Mouse (Mus musculus) right cerebral cortex, postnatal 4 days (tissue): ENCODE data around the gene Susd2.

Source experiments
- DNase-seq: peaks from one replicate; pipeline ENCODE4 v3.0.0-alpha.2; 2022

Gene Susd2

DNA sequence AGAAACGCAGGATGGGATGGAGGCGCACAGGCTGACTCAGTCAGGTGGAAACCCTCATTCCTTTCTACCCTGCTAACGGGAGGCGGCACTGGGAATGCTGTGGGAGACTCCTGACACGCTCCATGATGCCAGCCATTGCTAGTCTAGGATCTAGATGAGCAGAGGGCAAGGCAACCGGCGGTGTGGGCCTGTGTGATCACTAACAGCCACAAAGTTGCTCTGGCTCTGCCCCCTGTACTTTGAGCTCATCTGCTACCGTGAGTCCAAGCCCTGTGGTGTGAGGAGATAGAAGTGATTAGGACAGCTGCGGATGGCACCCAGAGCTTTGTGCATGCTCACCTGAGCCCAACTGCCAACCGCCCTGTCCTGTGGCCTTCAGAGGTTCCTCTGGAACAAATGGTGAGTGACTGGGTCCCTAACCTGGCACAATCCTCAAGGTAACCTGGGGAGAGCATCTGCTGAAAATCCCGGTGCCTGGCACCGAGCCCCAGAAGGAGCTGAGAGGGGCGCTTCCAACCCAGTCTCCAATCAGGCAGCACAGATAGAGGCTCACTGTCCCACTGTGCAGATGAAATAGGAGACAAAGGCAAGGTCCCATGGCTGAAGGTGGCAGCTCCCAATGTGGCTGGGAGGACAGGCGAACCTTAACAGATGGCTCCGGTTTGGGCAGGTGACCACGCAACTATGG lies 7.7 kb upstream of the Susd2 start:
- no peak for DNase-seq

DNA sequence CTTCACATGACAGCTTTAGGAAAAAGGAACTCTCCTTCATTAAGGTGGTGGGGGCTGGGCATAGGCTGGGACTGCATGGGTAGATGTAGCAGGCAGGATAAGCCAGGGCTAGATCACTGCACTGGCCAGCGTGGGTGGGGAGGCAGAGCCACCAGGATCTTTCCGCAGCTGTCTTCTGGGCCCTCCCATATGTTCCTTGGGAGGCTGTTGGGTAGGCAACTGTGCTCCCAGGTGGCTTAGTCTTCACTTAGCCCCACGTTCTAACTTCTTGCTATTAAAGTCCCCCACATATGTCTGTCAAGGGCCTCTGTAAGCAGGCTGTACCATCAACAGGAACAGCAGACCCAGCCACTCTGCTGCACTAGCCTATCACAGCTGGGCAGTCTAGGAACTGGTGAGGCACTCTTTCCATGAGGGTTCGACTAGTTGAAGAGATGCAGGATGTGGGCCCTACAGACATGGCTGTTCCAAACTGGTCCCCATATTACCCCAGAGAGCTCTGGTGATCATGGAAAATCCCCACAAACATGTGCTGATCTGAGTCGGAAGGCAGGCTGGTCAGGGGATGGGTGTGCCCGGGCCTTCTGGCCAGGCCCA lies 6.6 kb upstream of the Susd2 start:
- DNase-seq: no peak

DNA sequence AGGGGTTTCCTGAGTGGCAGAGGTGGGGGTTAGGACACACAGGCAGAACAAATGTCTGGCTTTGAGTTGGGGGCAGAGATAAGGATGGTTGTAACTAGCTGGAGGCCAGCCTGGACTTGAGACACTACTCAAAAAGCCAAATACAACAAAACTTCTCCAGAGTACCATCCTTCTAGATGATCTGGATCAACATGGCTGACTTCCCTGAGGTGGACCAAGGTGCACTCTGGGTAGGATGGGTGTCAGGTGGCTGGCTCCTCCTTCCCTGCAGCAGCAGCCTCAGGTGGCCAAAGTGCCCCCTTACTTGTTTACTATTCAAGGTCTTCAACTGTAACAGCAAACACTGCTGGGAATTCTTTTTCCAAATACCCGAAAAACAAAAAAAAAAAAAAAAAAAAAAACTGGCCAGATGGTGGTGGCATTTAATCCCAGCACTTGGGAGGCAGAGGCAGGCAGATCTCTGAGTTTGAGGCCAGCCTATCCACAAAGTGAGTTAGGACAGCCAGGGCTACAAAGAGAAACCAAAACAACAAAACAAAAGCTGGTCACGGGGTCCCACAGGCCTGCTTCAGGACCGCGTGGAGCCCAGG lies 5.7 kb upstream of the Susd2 start:
- DNase-seq: no peak

DNA sequence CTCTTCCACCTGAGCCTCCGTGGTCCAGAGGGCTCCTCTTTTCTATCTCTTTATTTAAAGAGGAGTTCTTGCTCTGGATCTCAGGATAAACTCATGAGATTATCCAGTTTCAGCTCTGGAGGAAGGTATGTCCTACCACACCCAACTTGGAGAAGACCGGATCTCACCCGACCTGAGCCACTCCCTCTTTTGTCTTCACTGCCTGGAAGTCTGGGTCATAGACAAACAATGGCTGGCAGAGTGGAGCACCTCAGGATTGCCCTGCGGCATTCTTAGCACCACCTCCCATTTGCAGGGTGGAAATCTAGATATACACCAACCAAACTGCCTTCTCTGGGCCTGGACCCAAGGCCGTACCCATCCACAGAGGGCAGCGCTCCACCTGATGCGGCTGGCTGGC lies 5.2 kb upstream of the Susd2 start:
- no peak for DNase-seq

DNA sequence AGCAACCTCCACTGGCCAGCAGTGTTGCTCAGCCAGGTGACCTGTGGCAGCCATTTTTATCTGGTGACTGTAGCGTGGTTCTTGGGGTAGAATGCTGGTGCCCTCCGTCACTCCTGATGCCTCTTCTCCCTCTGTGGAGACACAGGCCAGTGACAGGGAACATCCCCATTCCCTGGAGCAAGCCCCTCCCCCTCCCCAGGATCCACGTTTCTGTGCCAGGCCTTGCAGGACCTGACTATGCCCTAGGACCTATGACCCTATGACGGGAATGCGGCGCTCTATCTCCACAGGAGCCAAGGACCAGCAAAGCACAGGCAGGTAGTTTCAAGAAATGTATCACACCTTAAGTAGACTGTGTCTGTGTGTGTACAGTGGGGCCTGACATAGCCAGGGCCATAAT lies 4.3 kb upstream of the Susd2 start:
- no peak for DNase-seq

DNA sequence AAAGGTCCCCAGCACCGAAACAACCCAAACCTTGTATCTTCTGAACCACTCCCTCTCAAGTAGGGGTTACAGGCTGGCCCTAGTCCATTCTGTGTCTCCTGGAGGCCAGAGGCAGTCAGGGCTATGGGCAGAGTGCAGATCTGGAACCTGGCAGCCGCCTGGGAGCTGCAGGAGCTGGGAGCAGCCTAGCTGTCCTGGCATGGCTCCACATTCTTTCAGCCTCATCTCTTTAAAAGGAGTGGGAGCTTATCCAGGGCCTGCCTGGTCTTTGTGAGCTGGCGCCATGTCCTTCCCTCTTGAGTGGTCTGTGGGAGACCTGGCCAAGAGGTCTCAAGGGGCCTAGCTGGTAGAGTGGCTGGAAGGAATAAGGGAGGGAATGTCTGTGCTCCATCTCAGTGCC lies 3.6 kb upstream of the Susd2 start:
- DNase-seq: peak; percentile 40

DNA sequence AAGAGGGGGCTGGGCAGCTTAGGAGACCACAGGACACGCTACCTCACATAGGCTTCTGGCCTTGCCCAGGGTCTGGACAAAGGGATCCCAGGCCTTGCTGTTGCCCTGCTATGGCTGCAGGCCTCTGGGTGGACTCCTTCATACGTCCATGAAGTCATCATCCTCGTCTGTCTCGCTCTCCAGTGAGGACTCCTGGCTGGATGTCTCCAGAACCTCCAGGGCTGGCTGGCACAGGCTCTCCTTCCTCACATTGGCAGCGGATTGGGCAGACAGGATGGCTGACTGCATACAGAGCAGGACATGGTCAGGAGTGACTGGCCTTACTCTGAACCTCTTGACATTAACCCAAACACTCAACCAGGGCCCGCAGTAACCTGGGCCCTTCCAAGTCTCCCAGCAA lies 2.6 kb upstream of the Susd2 start:
- no peak for DNase-seq

DNA sequence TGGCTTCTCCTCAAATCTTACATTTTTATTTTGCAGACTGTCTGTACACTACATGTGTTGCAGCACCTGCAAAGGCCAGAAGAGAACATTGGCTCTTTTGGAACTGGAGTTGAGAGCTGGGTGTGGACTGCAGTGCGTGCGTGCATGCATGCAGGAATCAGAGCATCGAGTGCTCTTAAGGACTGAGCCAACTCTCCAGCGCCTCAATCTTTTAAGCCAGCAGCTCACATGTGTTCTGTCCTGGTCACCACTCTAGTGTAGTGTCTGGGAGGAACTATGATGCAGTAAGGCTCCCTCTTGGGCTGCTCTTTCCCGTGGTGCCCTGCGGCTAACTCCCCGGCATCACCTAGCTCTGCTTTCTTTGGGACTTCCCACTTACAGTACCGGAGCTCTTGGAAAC lies 1.8 kb upstream of the Susd2 start:
- DNase-seq: no peak

DNA sequence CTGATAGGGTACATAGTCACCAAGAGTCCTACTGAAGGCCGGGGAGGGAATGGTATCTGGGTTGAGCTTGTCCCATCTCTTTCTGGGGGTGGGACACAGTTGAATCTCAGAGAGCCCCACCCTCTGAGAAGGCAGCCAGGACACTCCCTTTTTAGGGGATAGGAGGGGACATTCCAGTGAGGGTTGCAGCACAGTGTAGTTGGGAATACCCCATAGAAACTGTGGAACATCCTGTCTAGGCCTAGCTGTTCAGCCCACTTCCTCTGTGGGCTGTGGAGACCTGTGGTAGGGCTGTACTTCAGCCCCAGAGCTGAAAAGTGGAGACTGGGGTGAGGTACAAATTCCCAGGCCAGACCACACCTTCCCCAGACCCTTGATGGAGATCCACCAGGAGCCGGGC lies 917 bp downstream of the Susd2 start:
- no peak for DNase-seq

DNA sequence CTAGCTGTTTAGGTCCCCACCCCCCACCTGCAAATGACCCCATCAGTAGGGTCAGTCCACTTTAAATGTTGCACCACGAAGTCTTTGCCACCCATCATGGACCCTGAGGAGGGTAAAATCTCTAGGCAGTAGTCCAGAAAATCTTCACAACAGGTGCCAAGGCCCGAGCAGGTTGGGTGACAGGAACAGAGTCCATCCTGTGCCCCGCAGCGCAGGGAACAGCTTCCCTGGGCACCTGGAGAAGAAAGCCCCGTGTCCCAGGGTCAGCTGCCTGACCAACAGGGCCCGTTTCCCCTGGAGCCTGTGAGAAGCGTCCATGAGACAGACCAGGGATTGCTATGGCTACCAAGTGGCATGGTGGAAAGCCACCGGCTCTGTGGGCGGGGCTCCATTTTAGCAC lies 1.4 kb downstream of the Susd2 start:
- no peak for DNase-seq

DNA sequence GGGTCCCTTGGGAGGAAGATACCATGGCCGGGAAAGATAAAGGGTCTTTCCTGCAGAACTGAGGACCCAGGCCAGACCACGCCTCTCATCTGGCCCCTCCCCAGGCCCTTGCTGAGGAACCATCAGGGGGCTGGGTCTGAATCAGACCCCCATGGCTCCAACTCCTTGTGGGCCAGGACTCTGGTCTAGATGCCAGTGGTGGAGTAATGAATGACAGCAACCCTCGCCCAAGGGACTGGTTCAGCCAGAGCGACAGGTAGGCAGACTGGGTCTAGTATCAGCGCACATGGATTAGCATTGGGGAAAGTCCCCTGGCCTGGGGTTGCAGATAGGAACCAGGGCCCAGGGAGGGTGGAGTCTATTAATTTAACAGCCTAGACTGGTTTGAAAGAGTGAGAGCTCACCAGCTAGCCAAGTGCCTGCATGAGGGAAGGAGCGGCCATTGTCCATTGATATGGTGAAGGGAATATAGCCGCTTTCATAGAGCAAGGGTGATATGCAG lies 2.0 kb downstream of the Susd2 start:
- DNase-seq: no peak

DNA sequence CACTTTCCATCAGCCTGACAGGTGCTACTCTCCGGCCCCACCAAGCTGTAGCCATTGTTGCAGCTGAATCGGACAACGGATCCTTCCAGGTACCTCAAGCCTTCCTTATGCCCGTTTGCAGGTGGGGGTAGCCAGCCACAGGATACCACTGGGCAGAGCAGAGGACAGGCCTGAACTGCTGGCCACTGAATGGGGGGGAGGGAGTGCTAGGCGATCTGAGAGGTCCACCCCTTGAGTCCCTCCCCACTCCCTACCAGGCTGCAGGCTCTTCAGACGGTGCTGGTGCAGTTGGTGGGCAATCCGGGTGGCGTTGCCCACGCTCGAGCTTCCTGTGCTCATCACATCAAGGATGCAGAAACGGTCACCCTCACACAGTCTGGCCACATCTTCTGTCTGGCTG lies 6.1 kb downstream of the Susd2 start:
- no peak for DNase-seq

DNA sequence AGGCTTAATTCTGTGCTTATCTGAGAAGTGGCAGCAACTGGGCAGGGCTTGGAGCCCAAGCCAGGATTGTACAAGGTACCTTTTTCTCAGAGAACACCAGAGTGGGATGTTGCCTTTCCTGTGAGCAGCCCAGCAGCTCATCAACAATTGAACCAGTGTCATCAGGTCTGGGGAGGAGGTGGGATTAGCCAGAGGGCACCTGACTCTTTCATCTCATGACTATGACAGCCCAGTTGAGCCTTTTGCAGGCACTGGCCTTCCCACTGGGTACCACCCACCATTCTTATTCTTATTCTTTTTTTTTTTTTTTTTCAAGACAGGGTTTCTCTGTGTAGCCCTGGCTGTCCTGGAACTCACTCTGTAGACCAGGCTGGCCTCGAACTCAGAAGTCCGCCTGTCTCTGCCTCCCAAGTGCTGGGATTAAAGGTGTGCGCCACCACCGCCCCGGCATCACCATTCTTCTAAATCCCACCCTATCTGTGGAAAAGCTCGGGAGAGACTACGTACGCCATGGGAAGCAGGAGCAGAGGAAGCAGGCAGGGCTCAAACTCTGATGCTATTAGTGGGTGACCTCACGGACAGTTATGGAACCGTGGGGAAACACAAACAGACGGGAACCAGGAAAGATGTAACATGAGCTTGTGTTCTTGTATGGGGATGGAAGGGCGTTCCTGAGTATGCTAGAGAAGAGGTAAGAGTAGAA lies 7.6 kb downstream of the Susd2 start:
- no peak for DNase-seq

DNA sequence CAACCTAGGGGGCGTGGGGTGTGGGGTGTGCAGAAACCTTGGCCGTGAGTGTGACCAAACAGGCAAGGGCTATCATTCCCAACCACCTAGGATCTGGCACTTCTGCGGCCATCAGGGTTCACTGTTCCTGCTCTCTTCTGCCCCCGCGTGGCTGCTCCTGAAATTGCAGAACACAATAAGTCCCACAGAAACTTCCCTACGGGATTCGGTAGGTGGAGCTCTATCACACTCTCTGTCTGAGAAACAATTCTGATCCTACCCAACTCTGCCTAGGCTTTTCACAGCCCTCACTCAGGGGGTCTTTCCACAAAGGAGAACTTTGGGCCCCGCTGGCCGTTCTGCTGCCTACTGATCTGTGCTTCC lies 8.1 kb downstream of the Susd2 start:
- peak; percentile 83 for DNase-seq

DNA sequence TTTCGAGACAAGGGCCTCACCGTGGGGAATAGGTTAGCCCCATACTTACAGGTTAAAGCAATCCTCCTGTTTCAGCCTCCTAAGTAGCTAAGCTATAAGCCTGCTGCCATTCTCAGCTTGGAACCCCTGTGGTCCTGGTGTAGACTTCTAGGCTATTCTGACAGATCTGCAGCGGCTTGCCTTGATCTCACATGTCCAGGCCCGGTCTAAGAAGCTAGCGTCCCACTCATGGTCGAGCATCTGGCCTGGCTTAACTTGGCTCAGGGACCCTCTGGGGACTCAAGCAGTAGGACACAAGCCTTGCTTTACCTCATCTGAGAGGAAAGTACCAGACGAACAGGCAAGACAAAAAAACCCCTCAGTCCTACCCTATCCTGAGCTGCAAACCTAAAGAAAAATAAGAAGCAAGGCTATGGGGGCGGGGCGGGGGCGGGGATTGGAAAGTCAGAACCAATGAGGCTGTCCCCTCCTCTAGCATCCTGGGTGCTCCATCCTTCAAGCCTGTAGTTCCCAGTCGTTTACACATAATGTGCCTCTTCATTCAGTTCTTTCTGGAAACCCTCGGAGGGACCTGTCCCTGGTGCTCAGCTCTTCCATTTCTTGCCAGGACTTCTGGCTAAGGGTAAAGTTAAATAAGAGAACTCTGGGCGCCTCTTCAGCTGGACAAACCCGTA lies 8.7 kb downstream of the Susd2 start:
- no peak for DNase-seq

DNA sequence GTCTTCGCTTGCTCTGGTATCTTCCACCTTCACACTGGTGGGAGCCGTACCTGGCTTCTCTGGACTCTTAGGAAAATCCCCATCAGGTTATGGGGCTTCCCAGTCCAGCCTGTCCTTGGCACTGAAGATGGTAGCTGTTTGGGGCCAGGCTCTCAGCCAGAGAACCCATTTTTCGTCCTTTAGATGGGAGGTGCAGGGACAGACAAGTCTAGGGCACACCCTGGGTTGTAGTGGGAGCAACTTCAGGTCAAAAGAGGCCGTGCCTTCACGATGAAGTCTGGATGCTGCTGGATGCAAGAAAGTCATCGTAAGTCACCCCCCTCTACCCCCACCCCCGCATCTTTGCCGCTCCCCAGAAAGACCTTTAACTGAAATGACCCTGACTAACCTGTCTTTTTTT lies 9.2 kb downstream of the Susd2 start:
- DNase-seq: no peak

DNA sequence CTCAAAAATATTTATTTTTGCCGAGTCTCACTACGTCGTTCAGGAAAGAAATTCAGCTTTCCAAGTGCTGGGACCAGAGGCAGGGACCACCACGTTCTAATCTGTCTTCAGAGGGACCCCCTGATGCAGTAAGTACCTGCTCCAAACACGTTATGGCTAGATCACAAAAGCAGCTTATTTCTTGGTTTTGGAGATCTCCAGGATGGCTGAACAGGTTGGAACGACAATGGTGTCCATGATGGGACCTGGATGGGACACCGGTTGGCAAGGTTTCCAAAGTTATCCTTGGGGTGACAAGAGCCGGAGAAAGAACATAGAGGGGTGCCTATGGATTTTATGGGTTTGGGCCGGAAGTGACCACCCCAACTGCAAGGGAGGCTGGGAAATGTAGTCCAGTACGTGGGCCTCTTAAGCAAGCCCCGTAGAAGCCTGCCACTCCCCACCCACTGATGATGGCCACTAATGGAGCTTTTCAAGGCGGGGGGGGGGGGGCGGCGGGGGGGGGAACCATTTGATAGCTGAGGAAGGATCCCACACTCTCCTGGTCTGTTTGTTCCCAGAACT lies 10.2 kb downstream of the Susd2 start:
- no peak for DNase-seq

DNA sequence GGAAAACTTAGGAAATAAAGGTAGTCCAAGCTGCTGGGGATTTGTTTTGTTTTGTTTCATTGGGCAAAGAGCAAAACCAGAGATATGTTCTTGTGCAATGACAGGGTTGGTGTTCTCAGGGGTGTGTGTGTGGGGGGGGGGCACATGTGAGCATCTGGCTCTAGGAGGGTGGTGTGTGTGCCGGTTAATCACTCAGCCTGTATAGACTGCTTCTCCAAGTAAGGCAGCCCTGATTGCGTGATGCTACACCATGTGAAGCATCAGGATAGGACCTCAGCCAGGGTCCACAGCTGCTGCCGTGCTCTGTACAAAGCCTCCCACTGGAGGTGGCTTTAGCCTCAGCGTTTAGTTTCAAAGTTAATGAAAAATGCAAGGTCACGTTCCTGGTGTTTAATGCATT lies 10.8 kb downstream of the Susd2 start:
- DNase-seq: no peak

DNA sequence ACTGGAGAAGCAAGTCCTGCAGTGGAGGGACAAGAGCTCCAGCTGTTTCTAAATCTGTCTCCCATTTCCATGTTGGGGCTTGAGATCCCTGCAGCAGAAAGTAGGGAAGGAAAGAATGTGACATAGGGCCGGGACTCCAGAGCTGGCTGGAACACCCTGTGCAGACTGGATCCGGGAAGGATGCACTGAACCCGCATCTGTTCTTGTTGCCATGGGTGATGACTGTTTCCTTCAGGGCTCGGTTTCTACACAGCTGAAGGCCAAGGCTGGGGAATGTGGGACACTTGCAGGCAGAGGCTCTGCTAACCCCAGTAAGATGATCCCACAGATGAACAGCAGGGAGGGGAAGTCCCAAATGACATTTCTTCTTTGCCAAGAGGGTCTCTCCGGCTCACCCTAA lies 11.2 kb downstream of the Susd2 start:
- DNase-seq: no peak

DNA sequence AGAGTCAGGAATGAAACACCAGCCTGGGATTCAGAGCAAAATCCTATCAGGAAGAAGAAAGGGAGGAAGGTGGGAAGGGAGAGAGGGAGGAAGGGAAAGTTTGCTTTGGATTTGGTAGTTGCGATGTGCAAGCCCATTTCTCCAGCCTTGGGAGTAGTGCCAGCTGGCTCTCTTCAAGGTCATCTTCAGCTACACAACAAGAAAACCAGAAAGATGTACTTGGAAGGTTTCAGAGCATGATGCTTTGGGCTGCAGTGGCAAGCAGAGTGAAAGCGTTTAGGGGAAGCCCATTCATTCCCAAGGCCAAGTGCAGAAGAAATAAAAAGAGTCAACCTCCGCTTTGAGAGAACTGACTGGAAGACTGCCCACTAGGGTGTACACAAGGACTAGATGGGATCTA lies 16.3 kb downstream of the Susd2 start:
- no peak for DNase-seq

DNA sequence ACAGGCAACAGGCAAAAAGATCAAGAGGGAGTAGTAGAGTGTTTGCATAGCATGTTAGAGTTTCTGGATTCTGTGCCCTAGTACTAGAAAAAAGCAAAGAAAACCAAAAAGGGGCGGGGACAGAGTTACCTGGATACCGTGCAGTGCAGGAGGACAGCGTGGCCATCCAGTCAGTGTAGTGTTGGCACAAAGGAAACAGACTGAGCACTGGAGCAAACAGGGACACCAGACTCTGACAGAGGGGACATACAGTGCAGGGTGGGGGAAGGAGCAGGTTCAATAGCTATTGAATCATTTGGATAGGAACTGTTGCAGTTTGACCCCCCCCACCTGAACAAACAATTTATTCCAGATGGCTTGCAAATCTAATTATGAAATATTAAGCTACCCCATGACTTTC lies 16.8 kb downstream of the Susd2 start:
- DNase-seq: no peak

DNA sequence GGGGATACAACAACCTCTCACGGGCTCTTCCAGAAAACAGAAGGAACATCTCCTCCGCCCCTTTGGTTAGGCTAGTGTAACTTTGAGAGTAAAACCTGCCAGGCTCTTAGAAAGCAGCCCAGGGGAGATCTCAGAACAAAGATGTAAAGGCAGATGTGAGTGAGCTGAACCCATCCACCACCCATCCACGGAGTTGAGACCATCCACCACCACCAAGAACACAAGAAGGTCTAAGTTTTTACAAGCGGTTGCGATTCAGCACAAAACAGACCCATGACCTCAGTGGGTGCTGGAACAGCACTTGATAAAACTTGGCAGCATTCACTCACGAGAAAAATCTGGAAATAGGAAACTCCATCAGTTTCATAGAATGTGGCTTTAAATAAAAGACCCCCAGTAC lies 17.9 kb downstream of the Susd2 start:
- DNase-seq: no peak

DNA sequence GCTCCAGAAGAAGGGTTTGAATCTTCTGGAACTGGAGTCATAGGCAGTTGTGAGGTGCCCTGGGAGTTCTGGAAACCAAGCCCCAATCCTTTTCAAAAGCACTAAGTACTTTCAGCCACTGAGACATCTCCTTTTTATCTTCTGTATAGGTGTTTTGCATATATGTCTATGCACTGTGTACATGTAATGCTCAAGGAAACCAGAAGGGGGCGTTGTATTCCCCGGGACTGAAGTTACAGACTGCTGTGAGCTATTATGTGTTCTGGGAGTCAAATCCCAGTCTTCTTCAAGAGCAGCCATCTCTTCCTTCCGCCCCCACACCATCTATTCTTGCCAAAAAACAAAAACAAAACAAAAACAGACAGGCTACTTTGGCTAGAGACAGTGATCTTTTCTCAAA lies 23.0 kb downstream of the Susd2 start:
- no peak for DNase-seq
